Mouse (Mus musculus): ENCODE results near the gene Golga7b. TPM values are rescaled to one million over a fixed set of nuclear protein-coding genes. Genes with fewer than 3 reads are reported as not detected.

The Golga7b gene
- total RNA-seq (2021), result under 1 TPM; 0.67 to 0.83 TPM

DNA sequence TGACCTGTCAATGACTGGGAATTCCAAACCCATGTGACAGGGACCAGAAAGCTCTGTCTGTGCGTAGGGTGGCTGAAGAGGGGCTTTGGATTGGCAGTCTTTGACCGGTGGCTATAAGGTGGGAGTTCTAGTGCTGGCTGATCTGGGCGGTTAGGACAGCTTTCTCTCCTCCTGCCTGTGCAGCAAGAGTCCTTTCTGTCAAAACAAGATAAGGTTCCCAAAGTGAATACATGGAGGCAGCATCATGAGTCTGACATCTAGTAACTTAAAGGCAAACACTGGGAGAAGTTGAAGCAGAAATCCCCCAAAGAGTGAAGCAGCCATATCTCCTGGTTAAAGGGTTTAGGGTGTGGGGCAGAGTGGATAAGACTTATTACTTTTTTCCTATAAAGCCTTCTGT lies at the start of gene Golga7b:
Golga7b (plus strand) TSS at position 56 of the 400 bp plus-strand sequence.
- no peak for DNase-seq (ENCODE audit: low spot score)
- intact Hi-C loops (cut with DNase I), result no loop called here

DNA sequence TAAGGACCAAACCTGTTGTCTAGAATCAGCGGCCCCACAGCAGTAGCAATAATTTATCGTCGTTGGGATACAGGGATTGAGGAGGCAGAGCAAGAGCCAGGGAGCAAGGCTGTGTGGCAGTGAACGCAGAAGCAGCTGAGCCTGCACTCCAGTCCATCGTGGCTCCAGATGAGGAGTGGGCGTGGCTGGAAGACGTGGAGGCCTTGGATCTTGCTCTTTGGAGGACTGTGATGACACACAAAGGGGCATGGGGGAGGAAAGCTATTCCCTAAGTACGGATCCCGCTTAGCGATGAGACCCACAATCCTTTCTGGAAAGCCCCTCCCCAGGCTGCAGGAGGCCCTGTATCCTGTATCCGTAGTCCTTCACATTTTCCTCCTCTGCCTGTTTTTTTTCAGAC lies 49.3 kb upstream of the Golga7b start:
- intact Hi-C loops (cut with DNase I), result no loop called here

DNA sequence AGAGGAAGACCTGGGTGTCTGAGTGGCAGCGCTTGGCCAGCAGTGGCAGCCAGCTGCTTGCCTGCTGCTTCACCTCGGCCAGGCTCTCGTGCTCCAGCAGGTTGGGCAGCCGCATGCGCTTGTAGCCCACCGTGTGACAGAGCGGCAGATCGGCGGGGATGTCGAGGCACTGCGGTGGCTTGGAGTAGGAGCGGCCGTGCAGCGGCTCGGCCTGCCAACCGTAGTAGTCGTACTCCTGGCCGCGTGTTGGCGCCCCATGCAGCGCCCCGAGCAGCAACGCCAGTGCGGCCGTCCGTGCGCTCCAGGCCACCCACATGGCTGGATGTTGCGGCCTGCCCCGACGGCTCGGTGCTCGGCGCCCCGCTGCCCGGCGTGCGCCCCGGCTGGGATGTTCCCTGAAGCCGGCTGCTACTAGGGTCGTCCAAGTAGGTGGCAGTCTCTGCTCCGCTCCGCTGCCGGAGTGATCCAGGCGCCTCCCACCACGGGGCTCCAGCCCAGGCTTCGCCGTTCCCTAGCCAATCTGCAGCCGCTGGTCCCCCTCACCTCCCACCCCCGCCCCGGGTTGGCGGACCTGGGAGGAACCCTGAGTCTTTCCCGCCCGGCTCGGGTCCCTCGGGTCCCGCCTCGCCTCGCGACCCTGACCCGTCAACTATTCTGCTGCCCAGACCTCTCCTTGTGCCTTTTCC lies 45.5 kb upstream of the Golga7b start, which contains the start of gene Sfrp5:
Sfrp5 (minus strand) TSS at position 557 of the 686 bp plus-strand sequence.
- intact Hi-C loops (cut with DNase I), result no loop called here
- DNase-seq (ENCODE audit: low spot score), result no peak

More for the DNA sequence above, 49.3 kb upstream of the Golga7b start:
- no peak for DNase-seq (ENCODE audit: low spot score)

DNA sequence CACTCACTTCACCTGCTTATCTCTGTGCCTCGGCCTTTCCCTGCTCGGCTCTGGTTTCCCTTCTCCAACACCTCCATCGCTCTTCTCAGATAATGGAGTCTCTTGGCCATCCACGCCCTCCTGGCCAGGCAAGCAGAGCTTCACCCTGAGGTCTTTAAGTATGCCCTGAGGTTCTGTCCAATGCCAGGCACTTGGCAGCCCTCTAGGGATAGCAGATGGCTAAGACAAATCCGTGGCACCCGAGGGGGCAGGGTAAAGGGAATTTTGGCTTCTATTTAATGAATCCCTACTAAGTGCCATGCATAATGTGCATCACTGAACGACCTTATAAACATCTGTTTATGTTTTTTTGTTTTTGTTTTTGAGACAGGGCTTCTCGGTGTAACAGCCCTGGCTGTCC lies 44.9 kb upstream of the Golga7b start:
- intact Hi-C loops (cut with DNase I), result no loop called here

GRCm38 (mm10) chr19:42204306-42204705 lies 43.1 kb upstream of the Golga7b start:
- intact Hi-C loops (cut with DNase I), result no loop called here
- DNase-seq (ENCODE audit: low spot score), result no peak

More for the DNA sequence above, 44.9 kb upstream of the Golga7b start:
- no peak for DNase-seq (ENCODE audit: low spot score)

GRCm38 (mm10) chr19:42205201-42205600 lies 42.2 kb upstream of the Golga7b start:
- intact Hi-C loops (cut with DNase I), result no loop called here
- no peak for DNase-seq (ENCODE audit: low spot score)

DNA sequence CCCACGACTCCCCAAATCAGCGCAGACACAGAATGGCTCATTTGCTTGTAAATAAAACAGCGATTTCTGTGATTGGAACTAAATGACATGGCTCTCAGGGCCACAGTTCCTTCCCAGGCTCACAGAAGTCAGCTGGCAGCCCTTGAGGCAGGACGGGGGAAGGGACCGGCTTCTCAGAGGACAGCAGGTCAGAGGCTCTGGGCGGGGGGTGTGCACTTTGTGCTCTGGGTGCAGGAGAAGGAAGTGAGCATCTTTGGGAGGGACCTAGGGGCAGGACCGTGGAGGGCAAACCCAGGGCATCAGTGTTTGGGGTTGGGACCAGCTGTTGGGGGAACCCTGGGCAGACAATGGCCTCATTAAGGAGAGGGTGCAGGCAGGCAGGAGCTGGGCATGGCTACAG lies 37.9 kb upstream of the Golga7b start:
- DNase-seq (ENCODE audit: low spot score), result no peak
- intact Hi-C loops (cut with DNase I), result no loop called here

GRCm38 (mm10) chr19:42209976-42210375 lies 37.4 kb upstream of the Golga7b start:
- no peak for DNase-seq (ENCODE audit: low spot score)
- intact Hi-C loops (cut with DNase I), result no loop called here

DNA sequence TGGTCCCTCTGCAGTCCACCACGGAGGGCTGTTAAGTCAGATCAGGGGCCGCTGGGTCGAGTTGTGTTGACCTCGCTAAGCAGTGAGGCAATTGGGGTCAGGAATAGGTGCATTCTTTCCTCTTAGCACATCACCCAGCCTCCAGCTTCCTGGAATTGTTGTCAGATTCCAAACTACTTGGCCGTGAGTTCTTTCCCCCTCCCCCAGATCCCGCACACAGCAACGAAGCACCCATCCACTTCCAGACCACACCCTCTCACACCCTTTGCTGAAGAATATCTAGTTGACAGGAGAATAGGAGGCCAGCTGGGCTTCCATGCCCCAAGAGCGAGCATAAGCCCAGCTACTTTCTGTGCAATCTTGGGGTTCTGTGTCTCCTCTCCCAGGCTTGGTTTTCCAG lies 35.4 kb upstream of the Golga7b start:
- no peak for DNase-seq (ENCODE audit: low spot score)
- intact Hi-C loops (cut with DNase I), result no loop called here

DNA sequence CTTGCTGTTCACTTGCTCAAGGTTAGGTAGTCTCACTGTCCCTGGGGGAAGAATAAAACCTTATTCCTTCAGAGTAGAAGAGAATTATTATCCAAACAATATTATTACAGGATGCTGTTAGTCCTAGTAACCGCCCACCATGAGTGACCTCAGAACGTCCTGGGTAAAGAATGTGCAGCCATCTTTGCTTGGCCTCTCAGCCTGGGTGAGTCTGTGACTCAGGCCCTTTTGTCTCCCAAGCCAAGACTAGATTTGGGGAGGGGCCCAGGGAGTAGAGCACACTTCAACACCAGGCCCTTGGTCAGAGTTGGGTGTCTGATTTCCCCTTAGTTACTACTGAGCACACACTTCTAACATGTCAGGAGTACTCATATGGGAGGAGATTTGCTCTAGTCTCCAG lies 32.8 kb upstream of the Golga7b start:
- no peak for DNase-seq (ENCODE audit: low spot score)
- intact Hi-C loops (cut with DNase I), result no loop called here

DNA sequence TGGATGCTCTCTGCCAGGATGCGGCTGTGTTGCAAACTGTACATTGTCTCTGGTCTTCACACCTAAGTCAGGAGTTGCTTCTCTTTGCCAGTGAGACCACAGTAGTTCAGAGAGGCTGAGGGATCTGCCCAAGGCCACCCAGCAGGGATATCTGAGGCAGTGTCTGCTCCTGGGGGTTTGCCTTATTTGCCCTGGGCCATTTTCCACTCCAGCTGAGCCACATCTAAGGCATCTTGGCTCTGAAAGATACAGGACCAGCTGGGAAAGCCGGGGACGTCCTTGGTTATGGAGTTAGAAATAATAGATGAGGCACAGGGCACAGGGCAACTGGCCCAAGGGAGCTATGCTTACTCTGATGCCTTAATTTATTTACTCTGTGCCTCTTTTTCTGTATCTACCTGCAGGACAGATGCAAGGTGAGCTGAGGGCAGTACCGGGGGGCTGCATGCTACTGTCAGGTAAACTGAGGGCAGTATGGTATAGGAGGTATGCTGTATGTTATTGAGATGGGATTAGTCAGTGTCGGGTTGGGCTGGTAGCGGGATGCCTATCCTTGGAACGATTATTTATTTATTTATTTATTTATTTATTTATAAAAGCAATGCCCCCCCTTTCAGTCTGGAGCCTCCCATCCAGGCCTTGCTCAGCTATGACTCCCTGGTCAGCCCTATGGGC lies 30.5 kb upstream of the Golga7b start:
- intact Hi-C loops (cut with DNase I), result loop anchor here (1.0 kb wide), 1 partner anchor 55 kb away; no protein-coding TSS in a partner anchor
- no peak for DNase-seq (ENCODE audit: low spot score)

GRCm38 (mm10) chr19:42217374-42217763 lies 30.0 kb upstream of the Golga7b start:
- DNase-seq (ENCODE audit: low spot score), result no peak

GRCm38 (mm10) chr19:42226451-42226850 lies 20.9 kb upstream of the Golga7b start:
- intact Hi-C loops (cut with DNase I), result no loop called here
- DNase-seq (ENCODE audit: low spot score), result no peak

More at GRCm38 (mm10) chr19:42217374-42217763, 30.0 kb upstream of the Golga7b start:
- intact Hi-C loops (cut with DNase I), result loop anchor here (1.0 kb wide), 1 partner anchor 55 kb away; no protein-coding TSS in a partner anchor

DNA sequence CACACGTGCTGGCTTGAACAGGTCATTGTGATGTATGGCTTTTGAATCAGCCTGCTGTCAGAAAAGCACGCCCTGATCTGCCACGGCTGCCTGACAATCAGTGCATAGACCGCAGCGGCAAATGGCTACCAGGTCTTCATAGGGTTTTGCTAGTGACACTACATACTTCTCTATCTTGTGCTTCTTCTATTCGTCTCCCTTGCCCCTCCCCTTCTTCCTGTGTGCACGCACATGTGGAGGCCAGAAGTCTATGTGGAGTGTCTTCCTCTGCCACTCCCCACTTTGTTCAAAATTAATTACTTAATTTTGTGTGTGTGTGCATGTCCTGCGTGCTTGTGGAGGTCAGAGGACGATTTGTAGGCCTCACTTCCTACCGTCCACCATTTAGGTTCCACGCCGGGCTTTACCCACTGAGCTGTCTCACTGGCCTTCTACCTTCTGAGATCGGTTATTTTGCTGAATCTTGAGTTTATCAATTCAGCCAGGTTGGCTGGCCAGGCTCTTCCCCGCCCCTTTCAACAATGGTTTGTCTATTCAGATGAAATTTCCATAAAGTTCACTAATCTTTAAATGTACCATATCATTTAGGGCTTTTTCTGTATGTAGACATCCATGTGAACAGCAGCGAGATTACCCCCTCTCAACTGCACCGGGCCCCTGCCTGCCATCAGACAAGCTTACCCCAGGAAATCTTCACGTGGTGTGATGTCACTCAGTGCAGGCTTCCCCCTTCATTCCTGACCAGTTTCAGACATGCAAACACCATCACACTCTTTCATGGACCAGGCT lies 17.7 kb upstream of the Golga7b start:
- intact Hi-C loops (cut with DNase I), result no loop called here
- DNase-seq (ENCODE audit: low spot score), result no peak

GRCm38 (mm10) chr19:42230288-42230568 lies 17.1 kb upstream of the Golga7b start:
- DNase-seq (ENCODE audit: low spot score), result no peak
- intact Hi-C loops (cut with DNase I), result no loop called here

GRCm38 (mm10) chr19:42230986-42231385 lies 16.4 kb upstream of the Golga7b start:
- DNase-seq (ENCODE audit: low spot score), result no peak
- intact Hi-C loops (cut with DNase I), result no loop called here

DNA sequence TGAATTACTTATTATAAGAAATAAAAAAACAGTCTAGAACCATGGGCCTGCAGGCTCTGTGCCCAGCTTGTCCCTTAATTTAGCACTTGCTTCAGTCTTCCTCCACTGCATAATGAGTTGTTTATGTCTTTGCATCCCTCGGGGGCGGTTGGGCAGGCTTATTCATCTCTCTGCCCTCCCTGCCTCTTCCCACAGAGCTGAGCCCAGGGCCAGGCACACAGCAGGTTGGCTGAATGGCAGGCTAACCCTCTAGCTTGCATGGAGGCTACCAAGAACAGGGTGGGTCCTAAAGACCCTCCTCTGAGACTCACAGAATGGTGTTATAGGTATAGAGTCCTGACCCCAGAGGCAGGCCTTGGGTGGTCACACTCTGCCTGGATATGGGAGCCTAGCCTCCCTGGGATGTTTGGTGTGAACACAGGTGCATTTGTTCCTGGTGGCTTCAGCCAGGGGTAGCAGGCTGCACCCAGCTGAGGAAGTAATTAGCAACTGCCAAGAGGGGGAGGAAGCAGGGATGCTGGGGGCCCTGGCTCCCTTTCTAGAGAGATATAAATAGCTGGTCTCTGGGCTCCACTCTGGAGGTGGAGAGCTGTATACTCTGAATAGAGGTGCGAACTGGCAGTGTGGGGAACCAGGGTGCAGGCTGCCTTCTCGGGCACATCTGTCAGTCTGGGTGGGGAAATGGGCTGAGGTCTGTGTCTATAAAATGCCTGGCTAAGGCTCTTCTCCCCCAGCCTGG lies 9.6 kb upstream of the Golga7b start:
- intact Hi-C loops (cut with DNase I), result no loop called here
- no peak for DNase-seq (ENCODE audit: low spot score)

- peak; percentile 7 for DNase-seq (ENCODE audit: low spot score)
- intact Hi-C loops (cut with DNase I), result no loop called here
These were observed 9.0 kb upstream of the Golga7b start for GRCm38 (mm10) chr19:42238341-42238715.

- intact Hi-C loops (cut with DNase I), result no loop called here
- no peak for DNase-seq (ENCODE audit: low spot score)
These were observed 6.5 kb upstream of the Golga7b start for GRCm38 (mm10) chr19:42240881-42241280.

- intact Hi-C loops (cut with DNase I), result no loop called here
- no peak for DNase-seq (ENCODE audit: low spot score)
These were observed 4.0 kb upstream of the Golga7b start for GRCm38 (mm10) chr19:42243401-42243800.
